Mouse (Mus musculus): ENCODE results near the gene Cog2. TPM values are rescaled to one million over a fixed set of nuclear protein-coding genes. Genes with fewer than 3 reads are reported as not detected.

Cog2 gene
- total RNA-seq, 4 experiments from 2014 or later: 48.0 to 62.2 (median 54.1) TPM

DNA sequence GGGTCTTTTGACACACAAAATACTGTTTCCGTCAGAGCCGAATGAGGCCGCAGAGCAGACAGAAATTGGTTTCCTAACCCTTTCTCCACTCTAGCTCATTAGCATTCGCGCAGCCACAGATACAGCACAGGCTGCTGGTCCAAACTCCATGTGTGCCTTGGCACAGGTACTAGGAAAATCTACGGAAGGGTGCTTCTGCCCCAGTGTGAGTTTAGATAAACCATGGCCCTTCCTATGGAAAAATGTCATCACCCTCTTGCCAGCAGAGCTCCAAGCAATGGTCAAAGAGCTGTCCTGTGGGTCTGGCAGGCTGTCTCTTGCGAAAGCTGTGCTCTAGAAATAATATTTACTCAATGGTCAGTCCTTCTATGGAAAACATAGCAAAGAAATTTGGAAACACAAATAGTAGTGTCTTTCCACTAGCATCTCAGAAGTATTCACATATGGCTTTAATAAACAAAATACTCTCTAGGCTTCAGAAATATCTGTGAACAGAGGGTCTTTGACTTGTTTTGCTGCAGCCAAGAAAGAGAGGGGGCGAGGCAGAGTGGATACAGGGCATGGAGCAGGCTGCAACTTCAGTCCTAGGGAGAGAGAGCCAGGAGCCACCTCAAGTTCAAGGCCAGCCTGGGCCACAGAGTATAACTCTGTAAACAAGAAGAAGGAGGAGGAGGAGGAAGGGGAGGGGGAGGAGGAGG lies 51.3 kb downstream of the Cog2 start:
- DNase-seq: no peak

GRCm38 (mm10) chr8:124572430-124572775 lies 51.8 kb downstream of the Cog2 start:
- no peak for DNase-seq

- DNase-seq: peak; percentile 84
Observed at GRCm38 (mm10) chr8:124573552-124574340, 53.2 kb downstream of the Cog2 start.

- DNase-seq: no peak
Observed at GRCm38 (mm10) chr8:124575811-124576210, 55.2 kb downstream of the Cog2 start, which contains the start of gene Capn9. Capn9 (plus strand) TSS chr8:124576111.

DNA sequence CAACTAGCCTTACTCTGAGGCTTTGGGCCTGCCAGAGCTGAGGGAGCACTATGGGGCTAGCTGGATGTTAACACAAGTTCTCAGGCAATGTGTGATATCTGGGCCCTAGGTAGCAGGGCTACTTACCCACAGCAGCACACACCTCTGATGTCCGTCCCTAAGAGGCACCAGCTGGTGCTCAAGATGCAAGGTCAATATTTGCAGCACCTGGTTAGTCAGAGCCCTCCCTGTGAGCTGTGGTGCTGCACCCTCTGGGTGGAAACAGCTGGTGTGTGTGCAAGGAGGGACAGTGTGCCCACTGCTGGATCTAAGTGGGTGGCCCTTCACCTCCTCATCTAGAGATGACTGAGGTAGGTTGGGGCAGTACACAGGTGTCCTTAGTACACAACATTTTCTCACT lies 56.2 kb downstream of the Cog2 start:
- DNase-seq: no peak

DNA sequence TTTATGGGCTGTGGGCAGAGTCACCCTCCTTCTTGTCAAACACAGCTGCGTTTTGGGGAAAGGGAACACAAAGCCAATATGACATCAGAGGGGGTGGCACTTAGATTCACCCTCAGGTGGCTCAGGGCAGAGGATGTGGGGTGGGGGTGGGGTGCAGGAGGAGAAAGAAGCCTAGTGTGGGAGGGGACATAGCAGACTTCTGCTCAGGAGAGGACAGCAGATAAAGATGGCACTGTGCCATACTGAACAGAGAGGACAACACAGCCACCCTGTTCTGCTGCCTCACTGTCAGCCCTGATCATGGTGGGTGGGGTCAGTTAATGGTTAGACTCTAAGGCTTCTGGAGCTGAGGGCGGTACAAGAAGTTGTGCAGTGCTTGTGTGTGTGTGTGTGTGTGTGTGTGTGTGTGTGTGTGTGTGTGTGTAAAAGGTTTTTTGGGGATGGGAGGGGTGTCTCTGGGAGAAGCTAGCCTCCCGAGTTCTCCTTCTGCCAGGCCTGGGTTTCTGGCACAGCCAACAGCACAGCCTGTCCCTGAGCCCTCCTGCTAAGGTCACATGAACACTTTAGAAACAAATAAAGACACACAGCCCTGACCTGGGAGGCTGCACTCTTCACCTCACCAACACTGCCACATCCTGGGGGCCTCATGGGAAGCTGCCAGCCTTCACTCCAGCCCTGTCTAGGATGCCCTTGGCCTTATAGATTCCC lies 65.3 kb downstream of the Cog2 start:
- DNase-seq: no peak

DNA sequence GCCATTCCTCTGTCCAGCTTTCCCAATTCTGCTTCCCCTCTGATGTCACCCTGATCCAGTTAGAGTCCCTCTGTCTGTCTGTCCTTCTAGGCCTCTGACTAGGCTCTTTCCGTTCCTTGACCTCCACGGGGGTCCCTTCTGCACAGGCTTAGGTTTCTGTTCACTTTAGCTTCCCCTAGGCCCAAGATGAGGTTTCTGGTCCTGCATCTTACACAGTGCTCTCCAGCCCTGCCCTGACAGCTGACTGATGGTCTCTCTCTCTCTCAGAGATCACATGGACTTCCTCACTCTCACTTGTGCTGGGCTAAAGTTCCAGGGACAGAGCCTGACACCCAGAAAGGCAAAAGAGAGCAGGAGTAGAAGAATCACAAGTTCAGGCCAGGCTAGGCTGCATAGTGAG lies 66.0 kb downstream of the Cog2 start:
- DNase-seq: no peak

DNA sequence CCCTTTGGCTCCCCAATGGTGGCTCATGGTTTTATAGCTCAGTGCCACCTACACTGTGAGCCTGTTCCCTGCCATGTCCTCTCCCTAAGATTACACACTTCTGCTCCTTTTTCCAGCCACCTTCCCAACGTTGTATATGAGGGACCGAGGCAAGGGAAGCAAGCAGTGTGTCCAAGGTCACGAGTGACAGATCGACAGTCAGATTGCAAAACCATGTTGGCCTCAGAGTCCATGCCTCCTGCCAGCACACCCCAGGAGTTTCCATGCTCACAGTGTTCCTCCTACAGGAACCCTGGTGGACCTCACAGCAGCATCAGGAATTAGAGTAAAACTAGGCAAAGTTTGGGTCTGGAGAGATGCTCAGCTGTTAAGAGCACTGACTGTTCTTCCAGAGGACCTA lies 68.8 kb downstream of the Cog2 start:
- DNase-seq: peak; percentile 61

Other genes with a start within 250 kb of the Cog2 start
- 10 to 100 TPM in 3 of 4 experiments, 1 to 10 TPM in 1; 9.0 to 14.1 (median 12.0) TPM for gene Pgbd5, start 81.1 kb upstream of the Cog2 start, total RNA-seq (2022)
- gene Agt, start 48.9 kb downstream of the Cog2 start, total RNA-seq (2022): 1 to 10 TPM in 2 of 4 experiments, under 1 TPM in 2; 0.49 to 8.0 (median 4.0) TPM
- gene Capn9, start 55.3 kb downstream of the Cog2 start, total RNA-seq (2022): under 1 TPM in 2 of 4 experiments, not detected in 2; 0.35 to 0.78 TPM
- gene 2310022B05Rik, start 142.6 kb downstream of the Cog2 start, total RNA-seq (2022): 10 to 100 TPM; 39.9 to 50.2 (median 45.4) TPM
- 10 to 100 TPM; 39.3 to 45.5 (median 42.7) TPM for gene Ttc13, start 201.2 kb downstream of the Cog2 start, total RNA-seq (2022)
- gene Arv1, start 201.4 kb downstream of the Cog2 start, total RNA-seq (2022): 10 to 100 TPM in 3 of 4 experiments, 1 to 10 TPM in 1; 6.4 to 15.9 (median 13.3) TPM
- under 1 TPM in 3 of 4 experiments, not detected in 1; 0.42 to 0.73 (median 0.49) TPM for gene Fam89a, start 231.1 kb downstream of the Cog2 start, total RNA-seq (2022)